ENCODE assay signal across 9 mouse cellular contexts in genomic region chr7:112328969-112329368, GRCm38 (mm10).
DNase-seq lines count a peak whose midpoint lies in the region; ATAC-seq and TF ChIP-seq lines count a peak whose summit lies in the region.
"Had no signal": no experiment of that assay in that cellular context is flagged by ENCODE, and none has a peak within 500 bp of the region (broad histone marks: within the 10 kb centered on the region; RNA-seq: fewer than 3 reads in every experiment).

No protein-coding gene starts in this region.

- H3K36me3 ChIP-seq in liver, adult 2 months (ENCODE audit: control insufficient read depth, insufficient read depth, low read length), result peaks cover 22% of the 10 kb centered on the region; the same call in 1 of the 2 replicates
- H3K36me3 ChIP-seq in liver, embryonic 12.5 days, result peaks cover 6% of the 10 kb centered on the region

- TF ChIP-seq CTCF in liver, adult 2 months (IDR thresholded peaks at IDR 0.05; ENCODE audit: low read depth, low read length), result 0 out of 2 replicates have a peak, but pooled peaks have one; percentile 9
- peak; percentile 38; the same call in 1 of the 2 replicates for TF ChIP-seq CTCF in brain, embryonic 14.5 days (IDR thresholded peaks at IDR 0.05; ENCODE audit: borderline replicate concordance, extremely low read depth, insufficient read depth, insufficient read length)

- no peaks in the 10 kb centered on the region for H3K4me1 ChIP-seq in liver, adult 2 months (ENCODE audit: control insufficient read depth, insufficient read depth, low read length)
- H3K4me1 ChIP-seq in liver, embryonic 12.5 days, result no peaks in the 10 kb centered on the region
- H3K4me1 ChIP-seq: liver, embryonic 13.5 days had no signal

- peak; percentile 66 to 78 for DNase-seq in cerebellum, adult 18-20 months
- peak; percentile 42 for DNase-seq in liver, adult 2 months (ENCODE audit: extremely low read depth, low read depth, low spot score)
- DNase-seq in brain, embryonic 14.5 days (ENCODE audit: low read depth), result peak; percentile 59
- DNase-seq in heart, postnatal 36 days, result peak; percentile 55 to 62
- DNase-seq in natural killer cell, adult 2 months (ENCODE audit: low spot score in 2 of 2), result peak; percentile 26 to 36
- no peak for DNase-seq in layer of hippocampus, adult 9-10 months (ENCODE audit: low spot score)
- DNase-seq: liver, embryonic 13.5 days had no signal

- no peak overlapping the region for H3K9ac ChIP-seq in liver, adult 2 months (ENCODE audit: low read depth, low read length)
- no peak overlapping the region for H3K9ac ChIP-seq in liver, embryonic 12.5 days
- H3K9ac ChIP-seq: liver, embryonic 13.5 days had no signal

- H3K79me2 ChIP-seq in liver, adult 2 months (ENCODE audit: control insufficient read depth, insufficient read depth, low read length), result no peaks in the 10 kb centered on the region

- no peak overlapping the region for H3K4me2 ChIP-seq in liver, embryonic 12.5 days
- H3K4me2 ChIP-seq: liver, embryonic 13.5 days had no signal

- no peaks in the 10 kb centered on the region for H3K9me3 ChIP-seq in liver, embryonic 12.5 days (replicated peaks)
- H3K9me3 ChIP-seq: liver, embryonic 13.5 days had no signal

- ATAC-seq in cerebellum, adult (ENCODE audit: insufficient number of reproducible peaks, low FRiP score, low TSS enrichment), result no peak
- ATAC-seq in liver, embryonic 12.5 days, result no peak

- no peak overlapping the region for H3K4me3 ChIP-seq in liver, adult 2 months (ENCODE audit: insufficient read depth, low read depth, low read length)
- no peak overlapping the region for H3K4me3 ChIP-seq in liver, embryonic 12.5 days
- H3K4me3 ChIP-seq: liver, embryonic 13.5 days had no signal

- TF ChIP-seq POLR2A in liver, adult 2 months (IDR thresholded peaks at IDR 0.05; ENCODE audit: extremely low read depth, insufficient read depth, low read length), result no peak
- TF ChIP-seq POLR2A in brain, embryonic 14.5 days (IDR thresholded peaks at IDR 0.05; ENCODE audit: borderline replicate concordance, extremely low read depth, insufficient read depth, insufficient read length, poor library complexity, severe bottlenecking), result no peak

- no peaks in the 10 kb centered on the region for H3K27me3 ChIP-seq in liver, adult 2 months (ENCODE audit: control insufficient read depth, insufficient read depth, low read length)
- H3K27me3 ChIP-seq in liver, embryonic 12.5 days (replicated peaks), result no peaks in the 10 kb centered on the region
- H3K27me3 ChIP-seq: liver, embryonic 13.5 days had no signal

- H3K27ac ChIP-seq in liver, adult 2 months (replicated peaks; ENCODE audit: insufficient read depth, low read depth, low read length), result no peak overlapping the region
- H3K27ac ChIP-seq in liver, embryonic 12.5 days, result no peak overlapping the region
- H3K27ac ChIP-seq: liver, embryonic 13.5 days had no signal

- WGBS in liver, adult 2 months, result 18% methylated on average over 1 of the region's 1 CpGs
- WGBS in liver, embryonic 12.5 days (ENCODE audit: insufficient replicate concordance), result 8% methylated on average over 1 of the region's 1 CpGs

- intact Hi-C loops in heart, postnatal 36 days (cut with DNase I), result loop anchor here (1.0 to 5.0 kb wide), 4 partner anchors 56 to 146 kb away; partner anchors contain the start of gene Mical2
